Mouse (Mus musculus): ENCODE data around the gene Prrt2.
A peak's percentile ranks its signal among the peaks of the same experiment; 100 is the strongest.

The Prrt2 gene

GRCm38 (mm10) chr7:127020901-127021562, at the start of gene Prrt2, which contains the start of gene Gm42742:
Gene Prrt2, minus strand, starts transcription at chr7:127021211.
Gene Gm42742, minus strand, starts transcription at chr7:127021097.
- peak; percentile 44 for DNase-seq

- no peak for DNase-seq
Observed at GRCm38 (mm10) chr7:127066317-127066716, 45.3 kb upstream of the Prrt2 start.

GRCm38 (mm10) chr7:127065538-127065937, 44.5 kb upstream of the Prrt2 start:
- no peak for DNase-seq

GRCm38 (mm10) chr7:127055026-127055585, 34.1 kb upstream of the Prrt2 start:
- no peak for DNase-seq

GRCm38 (mm10) chr7:127041851-127042672, 21.1 kb upstream of the Prrt2 start, which contains the start of gene Kif22:
Gene Kif22, minus strand, starts transcription at chr7:127042471.
- peak; percentile 94 for DNase-seq

- DNase-seq = peak; percentile 34
Observed at GRCm38 (mm10) chr7:127031244-127031643, 10.2 kb upstream of the Prrt2 start.

- no peak for DNase-seq
Observed at GRCm38 (mm10) chr7:127030172-127030571, 9.2 kb upstream of the Prrt2 start.

GRCm38 (mm10) chr7:127027885-127028284, 6.9 kb upstream of the Prrt2 start:
- no peak for DNase-seq

- peak; percentile 100 for DNase-seq
Observed at GRCm38 (mm10) chr7:127026984-127027726, 6.1 kb upstream of the Prrt2 start, which contains the start of gene Maz. Gene Maz, minus strand, starts transcription at chr7:127027037.

GRCm38 (mm10) chr7:127026616-127026983, 5.6 kb upstream of the Prrt2 start:
- no peak for DNase-seq

- peak; percentile 65 for DNase-seq
Observed at GRCm38 (mm10) chr7:127026161-127026600, 5.2 kb upstream of the Prrt2 start.

- DNase-seq = peak; percentile 40
Observed at GRCm38 (mm10) chr7:127025556-127026160, 4.6 kb upstream of the Prrt2 start.

- peak; percentile 89 for DNase-seq
Observed at GRCm38 (mm10) chr7:127024755-127025555, 3.9 kb upstream of the Prrt2 start.

GRCm38 (mm10) chr7:127023896-127024690, 3.1 kb upstream of the Prrt2 start:
- no peak for DNase-seq

- DNase-seq = peak; percentile 52
Observed at GRCm38 (mm10) chr7:127023272-127023691, 2.3 kb upstream of the Prrt2 start.

GRCm38 (mm10) chr7:127022528-127023271, 1.7 kb upstream of the Prrt2 start:
- no peak for DNase-seq

- no peak for DNase-seq
Observed at GRCm38 (mm10) chr7:127021563-127022527, 834 bp upstream of the Prrt2 start.

GRCm38 (mm10) chr7:127020491-127020890, 520 bp downstream of the Prrt2 start:
- DNase-seq = no peak

- no peak for DNase-seq
Observed at GRCm38 (mm10) chr7:127020031-127020430, 980 bp downstream of the Prrt2 start.

Data from lung, postnatal 36 days (tissue).